Mouse (Mus musculus): ENCODE measurements around the gene Exd1. TPM values are rescaled to one million over a fixed set of nuclear protein-coding genes. Genes with fewer than 3 reads are reported as not detected.

Exd1 gene
- polyA plus RNA-seq (2015; fragmentation: Nextera tagmentation; extraction: Ambion mirVana), result 0.16 and 0.31 TPM in 2 replicates

DNA sequence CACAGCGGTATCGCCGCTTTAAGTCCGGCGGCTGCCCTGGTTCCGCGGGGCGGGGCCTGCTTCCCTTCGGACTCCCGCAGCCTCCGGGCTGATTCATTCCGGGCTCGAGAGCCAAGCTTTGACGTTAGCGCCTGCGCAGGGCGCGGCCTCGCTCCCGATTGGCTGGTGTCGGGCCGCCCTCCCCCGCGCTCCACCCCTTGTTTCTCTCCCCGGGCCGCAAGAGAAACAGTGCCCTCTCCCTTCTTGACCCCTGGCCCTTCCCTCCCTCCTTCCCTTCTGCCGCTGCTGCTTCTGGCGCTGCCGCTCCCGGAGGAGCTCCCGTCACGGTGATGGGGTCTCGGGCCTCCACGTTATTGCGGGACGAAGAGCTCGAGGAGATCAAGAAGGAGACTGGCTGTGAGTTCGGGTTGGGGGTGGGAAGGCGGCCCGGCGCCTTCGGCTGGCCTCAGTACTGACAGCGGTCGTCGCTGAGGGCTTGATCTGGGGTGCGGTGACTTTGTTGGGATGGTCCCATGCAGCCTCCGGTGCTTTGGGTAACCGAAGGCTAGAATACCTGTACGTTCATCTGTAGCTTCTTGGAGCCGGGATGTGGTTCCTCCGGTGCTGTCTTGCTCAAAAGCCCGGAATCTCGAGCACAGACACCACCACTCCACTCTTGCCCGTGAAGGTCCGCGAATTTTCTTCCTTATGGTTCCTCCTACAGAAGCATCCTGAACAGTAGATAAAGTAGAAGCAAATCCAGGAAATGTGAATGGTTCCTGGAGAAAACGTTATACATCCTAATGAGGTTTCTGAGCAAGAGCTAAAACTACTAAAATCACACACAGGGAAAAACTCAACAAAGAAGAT, at the start of gene Exd1, which contains the start of gene Chp1:
Exd1 (minus strand) TSS at position 106 of the 849 bp plus-strand sequence.
Chp1 (plus strand) TSS at position 176 of the 849 bp plus-strand sequence.

GRCm38 (mm10) chr2:119477571-119478396, 69.6 kb downstream of the Exd1 start, which contains the start of gene Ino80:
TSS of gene Ino80 (minus strand) at chr2:119477687.

Other genes with a start within 250 kb of the Exd1 start
- gene Dll4, start 221.8 kb downstream of the Exd1 start, polyA plus RNA-seq (2015; fragmentation: Nextera tagmentation; extraction: Ambion mirVana), result 2.2 and 2.6 TPM in 2 replicates
- 0.81 and 1.2 TPM in 2 replicates for gene Chac1, start 196.4 kb downstream of the Exd1 start, polyA plus RNA-seq (2015; fragmentation: Nextera tagmentation; extraction: Ambion mirVana)
- 2.9 and 3.1 TPM in 2 replicates for gene Ino80, start 69.9 kb downstream of the Exd1 start, polyA plus RNA-seq (2015; fragmentation: Nextera tagmentation; extraction: Ambion mirVana)
- 50.4 and 51.4 TPM in 2 replicates for gene Chp1, start 70 bp upstream of the Exd1 start, polyA plus RNA-seq (2015; fragmentation: Nextera tagmentation; extraction: Ambion mirVana)
- gene Nusap1, start 70.7 kb upstream of the Exd1 start, polyA plus RNA-seq (2015; fragmentation: Nextera tagmentation; extraction: Ambion mirVana), result 105 and 117 TPM in 2 replicates
- gene Oip5, start 70.8 kb upstream of the Exd1 start, polyA plus RNA-seq (2015; fragmentation: Nextera tagmentation; extraction: Ambion mirVana), result 48.0 and 56.3 TPM in 2 replicates
- gene Ndufaf1, start 115.2 kb upstream of the Exd1 start, polyA plus RNA-seq (2015; fragmentation: Nextera tagmentation; extraction: Ambion mirVana), result 30.7 and 33.1 TPM in 2 replicates
- gene Rtf1, start 127.4 kb upstream of the Exd1 start, polyA plus RNA-seq (2015; fragmentation: Nextera tagmentation; extraction: Ambion mirVana), result 38.5 and 40.6 TPM in 2 replicates
- 0.13 and 0.18 TPM in 2 replicates for gene Itpka, start 194.7 kb upstream of the Exd1 start, polyA plus RNA-seq (2015; fragmentation: Nextera tagmentation; extraction: Ambion mirVana)
- gene Ltk, start 212.8 kb upstream of the Exd1 start, polyA plus RNA-seq (2015; fragmentation: Nextera tagmentation; extraction: Ambion mirVana), result 0.11 TPM in 1 of 2 replicates, not detected in the other
- gene Rpap1, start 239.9 kb upstream of the Exd1 start, polyA plus RNA-seq (2015; fragmentation: Nextera tagmentation; extraction: Ambion mirVana), result 8.4 and 11.4 TPM in 2 replicates

Measured in spleen, postnatal 0 days (tissue).